Mouse (Mus musculus) cerebellum, adult 18-20 months (tissue): ENCODE measurements around the gene Asprv1.

Source experiments
- DNase-seq, 2 experiments: peaks; one replicate each; pipeline ENCODE4 v3.0.0; 2021

Gene Asprv1

DNA sequence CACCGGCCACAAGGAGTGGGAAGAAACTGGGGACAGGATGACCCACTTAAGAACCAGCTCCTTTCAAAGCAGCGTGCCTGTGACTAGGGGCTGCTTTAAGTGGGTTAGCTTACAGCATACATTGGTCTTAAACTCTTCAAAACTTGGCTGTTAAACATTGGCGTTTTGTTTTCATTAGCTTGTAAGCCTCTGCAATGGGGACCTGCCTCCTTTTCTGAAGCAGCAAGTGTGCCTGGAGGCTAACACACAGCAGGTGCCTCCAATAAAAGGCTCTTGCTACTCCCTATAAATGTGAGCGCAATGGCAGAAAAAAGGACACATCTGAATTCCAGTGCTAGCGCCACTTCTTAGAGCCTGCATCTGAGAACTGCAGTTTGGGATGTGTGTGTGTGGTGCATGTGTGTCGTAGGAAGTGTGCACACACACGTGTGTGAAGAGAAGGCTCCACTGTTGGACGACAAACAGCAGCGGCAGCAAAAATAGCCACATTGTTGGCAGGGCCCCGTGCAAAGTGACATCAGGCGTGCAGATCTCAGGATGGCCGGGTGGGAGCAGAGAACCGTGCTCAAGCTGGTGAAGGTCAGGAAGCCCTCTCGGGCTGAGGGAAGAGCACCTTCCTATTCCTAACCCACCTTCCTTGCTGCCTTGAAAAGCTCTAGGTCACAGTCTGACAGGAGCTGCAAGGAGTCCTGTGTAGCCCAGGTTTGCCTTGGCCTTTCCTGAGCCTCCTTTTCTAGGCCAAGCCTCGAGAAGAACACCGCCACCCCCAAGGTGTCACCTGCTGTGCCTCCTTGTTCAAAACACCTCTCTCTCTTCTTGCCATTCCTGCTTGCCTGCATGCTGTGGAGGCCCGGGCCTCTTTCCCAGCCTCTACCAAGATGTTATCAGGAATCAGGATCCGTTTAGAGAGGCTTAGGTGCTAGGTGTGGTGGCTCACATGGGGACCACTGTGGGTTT lies 3.6 kb upstream of the Asprv1 start:
- DNase-seq: peak; percentile 49 to 52

DNA sequence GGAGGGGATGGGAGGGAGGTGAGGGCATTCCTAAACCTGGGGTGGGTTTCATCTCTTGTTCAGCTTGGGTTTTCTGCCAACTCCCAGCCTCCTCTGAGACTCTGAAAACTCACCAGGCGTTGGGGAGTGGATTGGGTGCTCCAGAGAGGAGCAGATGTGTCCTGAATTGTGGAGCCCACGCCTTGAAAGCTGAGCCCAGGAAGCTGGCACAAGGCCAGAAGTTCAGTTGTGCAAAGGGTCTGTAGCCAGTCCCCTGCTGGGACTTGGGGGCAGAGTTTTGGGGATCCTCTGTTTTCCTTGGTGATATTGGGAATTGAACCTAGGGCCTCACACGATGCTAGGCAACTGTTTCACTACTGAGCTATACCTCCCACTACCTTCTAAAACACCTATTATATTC lies 2.2 kb downstream of the Asprv1 start:
- no peak for DNase-seq

- no peak for DNase-seq
Observed at GRCm38 (mm10) chr6:86636495-86636894, 8.5 kb downstream of the Asprv1 start.

GRCm38 (mm10) chr6:86637171-86637835 lies 9.3 kb downstream of the Asprv1 start:
- DNase-seq: no peak

DNA sequence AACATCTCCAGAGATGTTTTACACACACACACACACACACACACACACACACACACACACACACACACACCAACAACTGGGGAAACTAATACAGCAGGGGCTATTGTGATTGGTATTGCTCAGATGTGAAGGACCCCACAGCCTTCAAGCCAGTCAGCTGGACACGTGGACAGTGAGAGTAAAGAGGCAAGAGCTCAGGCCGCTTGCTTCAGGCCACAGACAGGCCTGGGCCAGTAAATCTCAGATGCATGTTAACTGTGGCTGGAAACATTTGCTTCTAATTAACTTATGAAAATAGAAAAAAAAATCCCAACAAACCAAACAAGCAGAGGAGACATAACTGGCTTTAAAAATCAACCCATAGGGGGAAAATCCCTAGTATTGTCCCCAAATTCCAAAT lies 9.9 kb downstream of the Asprv1 start:
- DNase-seq: no peak

DNA sequence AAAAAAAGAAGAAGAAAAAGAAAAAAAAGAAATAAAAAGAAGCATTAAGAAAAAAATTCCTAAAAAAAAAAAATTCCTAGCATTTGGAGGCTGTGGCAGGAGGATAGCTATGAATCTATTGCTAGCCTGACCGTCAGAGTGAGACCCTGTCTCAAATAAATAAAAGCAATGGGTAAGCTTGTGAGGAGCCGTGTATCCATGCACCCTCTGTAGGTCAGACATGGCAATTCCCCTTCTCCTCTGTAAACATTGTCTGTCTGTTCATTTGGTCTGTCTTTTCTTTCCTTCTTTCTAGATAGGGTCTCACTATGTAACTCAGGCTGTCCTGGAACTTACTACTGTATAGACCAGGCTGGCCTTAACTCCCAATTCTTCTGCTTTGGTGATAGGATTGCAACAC lies 10.5 kb downstream of the Asprv1 start:
- no peak for DNase-seq

DNA sequence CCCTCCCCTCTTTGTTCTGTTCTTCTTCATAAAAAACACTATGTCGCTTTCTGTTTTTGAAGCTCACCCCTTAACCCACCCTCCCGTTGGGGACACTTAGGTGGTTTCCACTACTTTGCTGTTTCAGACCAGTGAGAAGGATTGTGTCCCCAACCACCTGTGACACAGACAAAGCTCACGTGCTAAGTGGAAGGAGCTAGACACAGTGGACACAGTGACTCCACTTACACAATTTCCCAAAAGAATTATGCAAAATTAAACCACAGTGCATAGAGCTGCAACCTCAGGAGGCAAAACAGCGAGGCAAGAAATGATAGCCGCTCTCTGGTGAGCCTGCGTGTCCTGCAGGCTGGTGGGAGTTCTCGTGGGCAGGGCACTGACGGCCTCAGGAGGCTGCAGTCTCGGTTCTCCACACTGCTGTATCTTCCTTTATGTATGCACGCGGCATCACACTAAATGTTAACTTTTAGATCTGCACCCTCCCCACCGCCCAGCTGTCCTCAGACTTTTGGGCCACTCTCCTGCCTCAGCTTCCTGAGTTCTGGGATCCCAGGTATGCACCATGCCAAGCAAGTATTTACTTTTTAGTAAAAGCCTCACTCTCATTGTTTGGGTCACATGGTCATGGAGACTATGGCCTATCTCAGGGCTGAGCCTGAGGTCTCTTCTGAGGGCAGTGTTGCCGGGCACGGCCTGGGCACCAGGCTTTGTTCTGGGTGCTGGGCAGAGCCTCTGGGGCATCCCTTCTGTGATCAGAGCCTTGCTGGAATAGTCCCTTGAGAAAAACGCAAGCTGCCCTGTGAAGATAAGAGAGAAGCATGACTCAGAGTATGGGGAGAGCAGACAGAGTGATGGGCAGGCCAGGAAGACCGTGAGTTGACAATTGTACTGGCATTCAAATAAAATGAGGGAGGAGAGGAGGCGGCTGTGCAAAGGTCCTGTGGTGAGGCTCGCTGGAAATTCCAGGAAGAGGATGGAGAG lies 11.5 kb downstream of the Asprv1 start:
- DNase-seq: no peak

DNA sequence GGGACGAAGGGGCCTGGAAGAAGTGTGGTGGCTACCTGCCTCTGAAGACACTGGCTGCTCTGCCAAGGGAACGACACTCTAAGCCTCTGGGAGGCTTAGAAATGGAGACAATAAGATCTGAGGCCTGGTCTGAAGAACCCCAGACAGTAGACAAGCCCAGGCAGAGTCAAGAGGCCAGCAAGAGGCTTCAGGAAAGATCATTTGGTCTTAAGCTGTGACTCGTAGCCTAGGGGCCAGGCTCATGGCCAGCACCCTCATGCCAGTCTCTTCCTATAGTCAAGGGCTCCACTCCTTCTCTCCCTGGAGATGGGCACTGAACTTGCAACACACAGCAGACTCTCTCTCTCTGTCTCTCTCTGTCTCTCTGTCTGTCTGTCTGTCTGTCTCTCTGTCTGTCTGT lies 12.2 kb downstream of the Asprv1 start:
- no peak for DNase-seq

- no peak for DNase-seq
Observed at GRCm38 (mm10) chr6:86640776-86641175, 12.8 kb downstream of the Asprv1 start.

GRCm38 (mm10) chr6:86641716-86642115 lies 13.8 kb downstream of the Asprv1 start:
- DNase-seq: no peak

DNA sequence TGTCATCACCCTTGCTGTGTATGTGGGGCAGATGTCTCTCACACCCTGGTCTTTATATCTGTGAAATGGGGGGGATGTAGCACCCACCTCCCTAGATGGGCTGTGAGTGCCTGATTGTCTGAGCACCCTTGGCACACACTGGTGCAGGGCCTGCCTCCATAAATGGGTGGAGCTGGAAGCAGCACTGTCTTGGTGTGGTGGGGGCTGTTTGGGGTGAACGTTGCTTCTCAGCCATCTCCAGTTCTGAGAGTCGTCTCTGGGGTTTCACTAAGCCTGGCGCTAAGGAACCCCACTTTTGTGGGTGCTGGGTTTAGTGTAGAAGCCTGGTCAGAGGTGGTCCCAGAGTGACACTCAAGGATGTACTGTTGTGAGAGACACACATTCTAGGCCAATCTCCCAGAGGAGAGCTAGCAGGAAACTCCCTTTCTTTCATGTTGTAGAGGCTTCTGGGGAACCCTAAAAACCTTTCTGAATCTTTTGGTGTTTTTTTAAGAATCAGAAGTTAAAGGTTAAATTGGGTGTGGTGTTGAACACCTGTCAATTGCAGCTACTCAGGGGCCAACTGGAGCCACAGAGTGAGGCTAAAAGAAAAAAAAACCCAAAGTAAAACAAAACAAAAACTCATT lies 16.9 kb downstream of the Asprv1 start:
- no peak for DNase-seq

GRCm38 (mm10) chr6:86645551-86645950 lies 17.6 kb downstream of the Asprv1 start:
- no peak for DNase-seq

DNA sequence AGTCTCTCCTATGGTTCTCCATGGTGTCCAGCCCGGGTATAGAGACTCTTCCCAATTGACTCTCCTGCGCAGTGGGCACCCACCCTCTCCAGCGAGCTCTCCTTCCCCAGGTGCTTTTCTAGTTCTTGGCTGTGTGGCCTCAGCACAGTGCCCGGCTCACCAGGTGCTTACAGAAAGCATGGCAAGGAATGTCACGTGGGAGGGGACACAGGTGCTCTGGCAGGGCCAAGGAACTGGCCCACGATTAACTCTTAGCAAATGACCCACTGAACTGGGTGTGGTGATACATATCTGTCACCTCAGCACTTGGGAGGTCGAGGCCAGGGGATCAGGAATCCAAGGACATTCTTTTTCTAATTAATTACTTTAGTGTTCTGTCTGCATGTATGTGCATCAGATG lies 18.2 kb downstream of the Asprv1 start:
- no peak for DNase-seq

GRCm38 (mm10) chr6:86653026-86653425 lies 25.1 kb downstream of the Asprv1 start:
- DNase-seq: no peak

DNA sequence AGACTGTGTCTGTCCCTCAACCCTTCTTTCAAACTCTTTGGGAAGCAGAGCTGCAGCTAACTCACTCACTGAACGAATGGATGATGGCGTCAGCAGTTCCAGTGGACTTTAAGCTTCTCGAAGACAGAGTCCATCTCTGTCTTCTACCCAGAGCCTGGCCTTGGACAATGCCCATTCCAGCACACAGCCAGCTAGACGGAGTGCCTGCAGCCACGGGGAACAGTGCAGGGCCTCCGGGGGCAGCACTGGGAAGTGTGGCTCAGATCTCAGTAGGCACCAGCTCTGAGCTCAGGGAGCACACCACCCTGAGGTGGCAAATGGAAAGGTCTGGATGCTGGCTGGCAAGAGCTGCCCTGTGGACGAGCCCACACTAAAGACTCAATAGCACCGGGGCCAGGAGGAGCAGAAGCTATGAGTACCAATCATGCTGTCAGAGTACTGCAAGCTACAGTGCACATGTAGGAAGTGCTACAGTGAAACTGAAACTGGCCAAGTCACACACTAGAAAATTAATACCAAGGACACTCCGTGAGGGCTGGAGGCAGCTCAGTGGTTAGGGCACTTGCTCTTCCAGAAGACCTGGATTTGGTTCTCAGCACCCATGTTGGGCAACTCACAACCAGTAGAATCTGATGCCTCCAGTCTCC lies 26.4 kb downstream of the Asprv1 start:
- DNase-seq: no peak

- DNase-seq: no peak
Observed at GRCm38 (mm10) chr6:86658501-86658900, 30.5 kb downstream of the Asprv1 start.

- no peak for DNase-seq
Observed at GRCm38 (mm10) chr6:86660161-86660877, 32.4 kb downstream of the Asprv1 start.

- no peak for DNase-seq
Observed at GRCm38 (mm10) chr6:86665076-86665475, 37.1 kb downstream of the Asprv1 start.

- DNase-seq: no peak
Observed at GRCm38 (mm10) chr6:86665560-86666307, 37.8 kb downstream of the Asprv1 start.

- DNase-seq: no peak
Observed at GRCm38 (mm10) chr6:86667061-86667460, 39.1 kb downstream of the Asprv1 start.
